Mouse (Mus musculus): Measurements from ENCODE around the gene Rhox2a. TPM values are rescaled to one million over a fixed set of nuclear protein-coding genes. Genes with fewer than 3 reads are reported as not detected.
"Not testable (repeated sequence)": the region's sequence is repeated elsewhere in the genome, so short reads cannot be mapped to it uniquely, and the experiment has no call there.

Rhox2a gene
- not detected for total RNA-seq (2021)
- long read RNA-seq, experiment 1 = 0 reads
- long read RNA-seq, experiment 2 = 0 reads

GRCm38 (mm10) chrX:37244676-37245075 lies at the start of gene Rhox2a:
Gene Rhox2a (plus strand): TSS chrX:37244976.
- intact Hi-C loops (cut with DNase I); DNase-seq: not testable (repeated sequence)

- intact Hi-C loops (cut with DNase I) = no loop called here
These were observed 46.1 kb upstream of the Rhox2a start for GRCm38 (mm10) chrX:37198676-37199075.

GRCm38 (mm10) chrX:37210941-37211340 lies 33.8 kb upstream of the Rhox2a start, which contains the start of gene Gm9:
Gene Gm9 (minus strand): TSS chrX:37211041.
- no peak for DNase-seq
- intact Hi-C loops (cut with DNase I) = no loop called here

More at GRCm38 (mm10) chrX:37198676-37199075, 46.1 kb upstream of the Rhox2a start:
- no peak for DNase-seq

GRCm38 (mm10) chrX:37222158-37222557 lies 22.6 kb upstream of the Rhox2a start, which contains the start of gene Rhox1:
Gene Rhox1 (minus strand): TSS chrX:37222258.
- DNase-seq; intact Hi-C loops (cut with DNase I): not testable (repeated sequence)

DNA sequence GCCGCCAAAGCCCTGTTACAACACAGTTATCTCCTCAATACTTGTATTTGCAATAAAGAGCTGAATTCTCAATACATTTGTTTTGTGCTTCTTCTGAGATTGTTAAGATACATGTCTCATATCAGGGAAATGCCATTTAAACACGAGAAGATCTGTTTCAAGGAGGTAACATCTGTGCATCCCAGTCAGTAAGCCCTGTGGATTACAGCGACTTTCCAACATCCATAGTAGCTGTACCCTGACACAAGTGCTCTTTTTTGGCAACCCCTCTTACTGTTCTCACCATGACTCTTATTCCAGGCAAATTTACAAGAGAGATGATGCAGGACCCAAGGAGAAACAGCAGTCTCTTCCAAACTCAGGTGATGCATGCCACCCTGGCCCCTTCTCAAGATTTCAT lies 4.8 kb downstream of the Rhox2a start, which contains the start of gene Rhox3a:
Gene Rhox3a (plus strand): TSS at position 301 of the 400 bp plus-strand sequence.
- intact Hi-C loops (cut with DNase I); DNase-seq: not testable (repeated sequence)

DNA sequence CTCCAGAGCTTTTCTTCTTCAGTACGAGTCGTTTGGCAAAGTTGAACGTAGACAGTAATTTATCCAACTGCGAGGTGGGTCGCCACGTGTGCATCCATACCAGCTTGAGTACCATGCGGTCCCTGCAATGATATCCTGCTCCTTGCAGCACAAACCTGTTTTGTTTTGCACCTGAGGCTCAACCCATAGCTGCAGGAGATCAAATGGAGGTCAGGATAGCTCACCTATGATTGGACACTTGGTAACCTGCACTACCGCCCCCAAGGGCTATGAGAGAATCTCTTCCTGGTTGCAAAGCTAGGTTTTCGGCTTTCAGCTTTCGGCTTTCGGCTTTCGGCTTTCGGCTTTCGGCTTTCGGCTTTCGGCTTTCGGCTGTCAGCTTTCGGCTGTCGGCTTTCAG lies 20.3 kb downstream of the Rhox2a start, which contains the start of gene Rhox4a:
Gene Rhox4a (plus strand): TSS at position 301 of the 400 bp plus-strand sequence.
- not testable (repeated sequence) for DNase-seq

More for the DNA sequence above, 20.3 kb downstream of the Rhox2a start, which contains the start of gene Rhox4a:
- intact Hi-C loops (cut with DNase I) = not testable (repeated sequence)

Other genes with a start within 250 kb of the Rhox2a start
- gene Sowahd, start 196.1 kb upstream of the Rhox2a start, total RNA-seq (2021) = not detected
- gene Rpl39, start 159.6 kb upstream of the Rhox2a start, total RNA-seq (2021) = 100 to 1,000 TPM; 221 to 256 TPM
- 1 to 10 TPM; 8.4 to 9.7 TPM for gene Upf3b, start 134.7 kb upstream of the Rhox2a start, total RNA-seq (2021)
- 1 to 10 TPM; 5.6 to 8.8 TPM for gene Nkap, start 118.2 kb upstream of the Rhox2a start, total RNA-seq (2021)
- not detected for gene Akap14, start 76.1 kb upstream of the Rhox2a start, total RNA-seq (2021)
- gene Ndufa1, start 53.8 kb upstream of the Rhox2a start, total RNA-seq (2021) = 100 to 1,000 TPM; 353 to 410 TPM
- gene Rnf113a1, start 53.7 kb upstream of the Rhox2a start, total RNA-seq (2021) = 1 to 10 TPM; 1.9 to 3.4 TPM
- gene Gm9, start 33.9 kb upstream of the Rhox2a start, total RNA-seq (2021) = not detected
- not detected for gene Rhox1, start 22.7 kb upstream of the Rhox2a start, total RNA-seq (2021)
- not detected for gene Rhox3a, start 4.9 kb downstream of the Rhox2a start, total RNA-seq (2021)
- not detected for gene Rhox4a, start 20.4 kb downstream of the Rhox2a start, total RNA-seq (2021)
- not detected for gene Rhox3a2, start 135.1 kb downstream of the Rhox2a start, total RNA-seq (2021)
- gene Rhox4a2, start 145.9 kb downstream of the Rhox2a start, total RNA-seq (2021) = not detected
- gene Rhox2b, start 167.1 kb downstream of the Rhox2a start, total RNA-seq (2021) = not detected
- not detected for gene Rhox4b, start 187.5 kb downstream of the Rhox2a start, total RNA-seq (2021)
- gene Rhox2c, start 208.7 kb downstream of the Rhox2a start, total RNA-seq (2021) = not detected
- not detected for gene Rhox3c, start 213.6 kb downstream of the Rhox2a start, total RNA-seq (2021)
- gene Rhox4c, start 235.4 kb downstream of the Rhox2a start, total RNA-seq (2021) = not detected
- not detected for gene Rhox2d, start 248.5 kb downstream of the Rhox2a start, total RNA-seq (2021)